Mouse (Mus musculus): ENCODE results near the gene Fbxw26. TPM values are rescaled to one million over a fixed set of nuclear protein-coding genes. Genes with fewer than 3 reads are reported as not detected.
A peak's percentile ranks its signal among the peaks of the same experiment; 100 is the strongest.
"Not testable (repeated sequence)": the region's sequence is repeated elsewhere in the genome, so short reads cannot be mapped to it uniquely, and the experiment has no call there.

Gene Fbxw26
- total RNA-seq (2021) = not detected

- not testable (repeated sequence) for DNase-seq (ENCODE audit: extremely low spot score in 1 of 2, low spot score in 1 of 2)
Measured at GRCm38 (mm10) chr9:109745989-109746388, at the start of gene Fbxw26. Gene Fbxw26 (minus strand): TSS chr9:109746089.

GRCm38 (mm10) chr9:109795221-109795620, 49.3 kb upstream of the Fbxw26 start:
- no peak for DNase-seq (ENCODE audit: extremely low spot score in 1 of 2, low spot score in 1 of 2)

GRCm38 (mm10) chr9:109790570-109790969, 44.7 kb upstream of the Fbxw26 start, which contains the start of gene Fbxw27:
Gene Fbxw27 (minus strand): TSS chr9:109790670.
- not testable (repeated sequence) for DNase-seq (ENCODE audit: extremely low spot score in 1 of 2, low spot score in 1 of 2)

- not testable (repeated sequence) for DNase-seq (ENCODE audit: extremely low spot score in 1 of 2, low spot score in 1 of 2)
Measured at GRCm38 (mm10) chr9:109766841-109767240, 21.0 kb upstream of the Fbxw26 start.

- DNase-seq (ENCODE audit: extremely low spot score in 1 of 2, low spot score in 1 of 2) = not testable (repeated sequence)
Measured at GRCm38 (mm10) chr9:109702600-109702999, 43.3 kb downstream of the Fbxw26 start, which contains the start of gene Fbxw18. Gene Fbxw18 (minus strand): TSS chr9:109702700.

GRCm38 (mm10) chr9:109685299-109685698, 60.6 kb downstream of the Fbxw26 start:
- DNase-seq (ENCODE audit: extremely low spot score in 1 of 2, low spot score in 1 of 2) = peak; percentile 36 to 66

Other genes starting within 250 kb of the Fbxw26 start
- gene Fbxw15, start 177.8 kb downstream of the Fbxw26 start, total RNA-seq (2021) = not detected
- gene Fbxw24, start 120.0 kb downstream of the Fbxw26 start, total RNA-seq (2021) = not detected
- gene Fbxw25, start 81.4 kb downstream of the Fbxw26 start, total RNA-seq (2021) = not detected
- gene Fbxw18, start 43.4 kb downstream of the Fbxw26 start, total RNA-seq (2021) = not detected
- gene Fbxw27, start 44.6 kb upstream of the Fbxw26 start, total RNA-seq (2021) = not detected
- 10 to 100 TPM; 65.0 to 68.7 TPM for gene Spink8, start 66.2 kb upstream of the Fbxw26 start, total RNA-seq (2021)
- 1 to 10 TPM; 8.7 to 9.1 TPM for gene Nme6, start 86.7 kb upstream of the Fbxw26 start, total RNA-seq (2021)
- not detected for gene Camp, start 103.5 kb upstream of the Fbxw26 start, total RNA-seq (2021)
- gene Cdc25a, start 129.5 kb upstream of the Fbxw26 start, total RNA-seq (2021) = 1 to 10 TPM; 4.3 to 5.6 TPM
- gene Map4, start 185.4 kb upstream of the Fbxw26 start, total RNA-seq (2021) = 100 to 1,000 TPM; 580 to 618 TPM

Data from layer of hippocampus, postnatal 25 days (tissue).